Mouse (Mus musculus): ENCODE data around the gene Adamtsl2.

- TF ChIP-seq CTCF (IDR thresholded peaks at IDR 0.05; ENCODE audit: low read depth, low read length) (no peak), POLR2A (IDR thresholded peaks at IDR 0.05; ENCODE audit: insufficient read depth, low read length) (no peak)
These were observed 62.9 kb downstream of the Adamtsl2 start, which contains the start of gene Fam163b for GRCm38 (mm10) chr2:27141950-27142693.
